Mouse (Mus musculus) stomach, postnatal 0 days (tissue): ENCODE data around the gene Dcst1.

ENCODE experiments used
- CTCF ChIP-seq: IDR thresholded peaks from 2 replicates; pipeline ENCODE4 v1.5.1; 2016; ENCODE audit warnings: antibody characterized with exemption, low read depth, mild to moderate bottlenecking, moderate library complexity
- EP300 ChIP-seq: optimal IDR thresholded peaks from 2 replicates; pipeline ENCODE3; 2016; ENCODE audit warnings: antibody characterized with exemption

DNA sequence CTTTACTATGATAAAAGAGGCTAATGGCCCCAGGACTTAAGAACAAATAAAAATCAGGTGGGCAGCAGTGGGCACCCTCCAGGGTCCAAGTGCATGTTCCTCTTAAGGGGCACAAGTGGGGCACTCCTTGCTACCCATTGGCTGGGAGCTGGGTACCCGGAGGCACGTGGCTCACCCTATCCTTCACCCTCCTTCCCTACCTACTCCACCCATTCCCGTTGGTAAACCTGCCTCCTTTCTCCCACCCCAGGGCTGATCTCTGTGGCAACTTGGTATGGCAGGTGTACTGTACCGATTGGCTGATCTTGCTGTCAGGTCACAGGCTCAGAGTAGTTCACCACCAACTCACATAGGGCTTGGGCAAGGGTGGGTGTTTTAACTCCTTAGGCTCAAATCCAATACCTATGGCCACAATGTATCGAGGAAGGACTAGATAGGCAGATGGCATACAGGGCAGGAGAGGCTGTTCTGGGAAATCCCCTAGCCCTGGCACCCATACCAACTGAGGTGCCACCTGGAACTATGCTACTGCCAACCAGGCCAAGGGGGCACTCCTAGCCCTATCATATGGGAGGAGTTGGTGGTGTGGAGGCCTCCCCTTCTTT lies 18.7 kb upstream of the Dcst1 start:
- TF ChIP-seq EP300 (no peak), CTCF (no peak)
